Mouse (Mus musculus) lung, postnatal 0 days (tissue): ENCODE measurements at regions not wholly inside any gene's neighbourhood (a gene's known extent, or its start where the extent isn't known, plus 50 kb on each side); places are given as distances from the start of the nearest gene placed in this dataset.

ENCODE experiments used
- ATAC-seq: fragments of 200-750 bp; cut with Nextera tagmentation; 2 replicates; pipeline ENCODE4 v1.8.0; 2017; ENCODE audit warnings: moderate library complexity
- DNase-seq: peaks from one replicate; pipeline ENCODE4 v3.0.0-alpha.2; 2016; ENCODE audit warnings: low spot score
- H3K27ac ChIP-seq: fragments of 300-500 bp; sonication (generic); 2 replicates; pipeline ENCODE4 v1.5.1; 2014; ENCODE audit warnings: antibody characterized with exemption, mild to moderate bottlenecking, low read length, mixed read lengths
- H3K27me3 ChIP-seq: fragments of 300-500 bp; sonication (generic); replicated peaks from 2 replicates; pipeline ENCODE4 v1.6.1; 2014; ENCODE audit warnings: low read length, mixed read lengths; ENCODE audit not compliant: insufficient read depth
- H3K36me3 ChIP-seq: fragments of 300-500 bp; sonication (generic); 2 replicates; pipeline ENCODE4 v1.6.1; 2014; ENCODE audit warnings: low read length, mixed read lengths; ENCODE audit not compliant: insufficient read depth
- H3K4me1 ChIP-seq: fragments of 300-500 bp; sonication (generic); 2 replicates; pipeline ENCODE4 v1.6.1; 2014; ENCODE audit warnings: antibody characterized with exemption, low read depth, low read length, mixed read lengths; ENCODE audit not compliant: insufficient read depth
- H3K4me2 ChIP-seq: fragments of 300-500 bp; sonication (generic); replicated peaks from 2 replicates; pipeline ENCODE4 v1.6.1; 2014; ENCODE audit warnings: low read depth, mild to moderate bottlenecking, low read length, moderate library complexity, mixed read lengths
- H3K4me3 ChIP-seq: fragments of 300-500 bp; sonication (generic); 2 replicates; pipeline ENCODE4 v1.5.1; 2014; ENCODE audit warnings: low read depth, low read length
- H3K9ac ChIP-seq: fragments of 300-500 bp; sonication (generic); replicated peaks from 2 replicates; pipeline ENCODE4 v1.6.1; 2014; ENCODE audit warnings: low read depth, mild to moderate bottlenecking
- H3K9me3 ChIP-seq: fragments of 300-500 bp; sonication (generic); 2 replicates; pipeline ENCODE4 v1.6.1; 2016; ENCODE audit warnings: low read length, mixed read lengths
- CTCF ChIP-seq: IDR thresholded peaks from 2 replicates; pipeline ENCODE4 v1.5.1; 2016; ENCODE audit warnings: antibody characterized with exemption, mild to moderate bottlenecking
- EP300 ChIP-seq: IDR thresholded peaks from 2 replicates; pipeline ENCODE4 v1.6.1; 2016; ENCODE audit warnings: antibody characterized with exemption, mild to moderate bottlenecking, control low read depth
- WGBS: fragments of 180-500 bp; shearing (Covaris S2); extraction: QIAGEN DNeasy Blood & Tissue Kit; methylation state at CpG from one replicate; pipeline ENCODE4 v1.1.7; 2014; 5-methylcytosine and 5-hydroxymethylcytosine counted together

DNA sequence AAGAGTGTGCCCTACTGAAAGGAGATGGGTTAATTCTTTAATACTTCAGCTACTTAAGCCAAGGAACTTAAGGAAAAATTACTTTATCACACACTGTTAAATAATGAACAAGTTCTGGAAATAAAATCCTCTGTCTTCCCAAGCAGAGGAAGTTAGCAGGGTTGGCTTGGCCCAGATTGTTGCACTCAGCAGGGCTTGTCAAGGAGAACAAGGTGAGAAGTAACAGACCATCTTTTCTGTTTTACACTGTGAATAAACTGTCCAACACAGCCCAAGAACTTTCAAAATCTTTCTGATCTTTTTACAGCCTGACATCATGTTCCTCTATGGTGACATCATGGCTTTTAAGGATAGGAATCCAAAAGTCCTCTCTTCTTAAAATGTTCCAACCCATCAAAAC is 789.1 kb downstream of the 5730522E02Rik start:
- Histone ChIP-seq H3K4me2 (no peak overlapping the region), H3K27me3 (no peaks in the 10 kb centered on the region), H3K4me1 (no peaks in the 10 kb centered on the region), H3K36me3 (no peaks in the 10 kb centered on the region), H3K4me3 (no peak overlapping the region), H3K9me3 (no peaks in the 10 kb centered on the region), H3K27ac (no peak overlapping the region), H3K9ac (no peak overlapping the region)
- DNase-seq = no peak
- TF ChIP-seq CTCF = no peak
- no peak for TF ChIP-seq EP300
- no peak for ATAC-seq

DNA sequence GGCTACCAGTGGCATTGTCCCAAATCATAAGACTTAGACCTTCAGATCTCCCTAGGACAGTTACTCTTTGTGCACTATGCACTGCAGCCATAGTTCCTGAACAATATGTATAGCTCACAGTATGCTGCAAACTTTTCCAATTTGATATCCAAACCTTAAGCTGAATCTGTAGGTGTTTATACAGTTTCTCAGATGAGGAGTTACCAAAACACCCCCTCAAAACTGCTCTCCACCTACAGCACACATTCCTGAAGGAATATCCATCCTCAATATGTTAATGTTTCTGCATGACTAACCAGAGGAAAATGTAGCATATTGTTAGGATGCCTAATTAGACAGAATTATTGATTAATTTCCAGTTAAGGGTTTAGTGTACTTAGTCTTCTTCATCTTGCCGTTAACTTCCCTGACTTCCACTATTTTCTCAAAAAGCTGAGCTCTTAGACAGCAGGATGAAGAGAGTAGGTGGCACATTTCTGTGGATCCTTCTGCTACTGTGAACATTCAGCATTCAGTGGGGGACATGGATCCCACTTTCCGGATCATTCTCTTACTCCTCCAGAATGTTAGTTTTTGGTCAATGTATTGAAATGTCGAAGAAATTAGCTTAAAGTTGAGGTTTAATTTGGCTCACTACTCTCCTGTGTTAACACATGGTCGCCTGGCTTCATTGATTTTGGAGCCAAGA is 800.0 kb downstream of the 5730522E02Rik start:
- Histone ChIP-seq H3K4me1 (no peaks in the 10 kb centered on the region), H3K36me3 (no peaks in the 10 kb centered on the region), H3K9me3 (no peaks in the 10 kb centered on the region), H3K9ac (no peak overlapping the region), H3K4me3 (no peak overlapping the region), H3K4me2 (no peak overlapping the region), H3K27ac (no peak overlapping the region), H3K27me3 (no peaks in the 10 kb centered on the region)
- DNase-seq (no peak), ATAC-seq (no peak)
- WGBS = 71% methylated on average over 4 of the region's 4 CpGs
- TF ChIP-seq CTCF (no peak), EP300 (no peak)

GRCm38 (mm10) chr11:25391649-25392048 is 818.9 kb downstream of the 5730522E02Rik start:
- Histone ChIP-seq H3K36me3 (no peaks in the 10 kb centered on the region), H3K27me3 (no peaks in the 10 kb centered on the region), H3K9me3 (no peaks in the 10 kb centered on the region), H3K9ac (no peak overlapping the region), H3K27ac (no peak overlapping the region), H3K4me3 (no peak overlapping the region), H3K4me1 (no peaks in the 10 kb centered on the region), H3K4me2 (no peak overlapping the region)
- WGBS = 44% methylated on average over 2 of the region's 2 CpGs
- TF ChIP-seq EP300 = no peak
- no peak for TF ChIP-seq CTCF
- ATAC-seq = no peak
- DNase-seq = no peak

DNA sequence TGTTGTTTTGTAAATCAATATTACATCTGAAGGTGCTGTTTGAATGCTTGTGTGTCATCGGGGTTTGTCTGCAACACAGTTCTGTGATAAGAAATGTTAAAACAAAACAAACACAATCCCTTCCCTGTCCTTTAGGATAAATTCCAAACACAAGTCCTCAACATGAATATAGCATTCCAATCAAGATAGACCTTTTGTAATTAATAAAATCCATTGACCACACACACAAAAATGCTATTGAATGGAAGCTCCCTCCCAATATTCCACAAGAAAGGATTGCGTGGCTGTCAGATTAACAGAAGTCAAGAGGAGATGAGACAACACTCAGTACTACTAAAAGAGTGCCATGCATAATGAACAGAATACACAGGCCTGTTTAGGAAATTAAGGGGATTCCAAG is 843.5 kb downstream of the 5730522E02Rik start:
- H3K36me3 ChIP-seq = no peaks in the 10 kb centered on the region
- no peaks in the 10 kb centered on the region for H3K9me3 ChIP-seq
- no peaks in the 10 kb centered on the region for H3K4me1 ChIP-seq
- ATAC-seq = no peak
- DNase-seq = no peak
- WGBS = 73% methylated on average over 2 of the region's 2 CpGs
- H3K4me3 ChIP-seq = no peak overlapping the region
- no peak for TF ChIP-seq CTCF
- no peak for TF ChIP-seq EP300
- H3K27ac ChIP-seq = no peak overlapping the region
- no peaks in the 10 kb centered on the region for H3K27me3 ChIP-seq
- no peak overlapping the region for H3K4me2 ChIP-seq
- no peak overlapping the region for H3K9ac ChIP-seq

- Histone ChIP-seq H3K4me2 (no peak overlapping the region), H3K36me3 (no peaks in the 10 kb centered on the region), H3K4me1 (no peaks in the 10 kb centered on the region), H3K9ac (no peak overlapping the region), H3K27me3 (no peaks in the 10 kb centered on the region), H3K9me3 (no peaks in the 10 kb centered on the region), H3K27ac (no peak overlapping the region), H3K4me3 (no peak overlapping the region)
- ATAC-seq = no peak
- 27% methylated on average over 6 of the region's 6 CpGs for WGBS
- TF ChIP-seq EP300 (no peak), CTCF (no peak)
- DNase-seq = no peak
Measured at GRCm38 (mm10) chr11:25365433-25365832, 845.1 kb downstream of the 5730522E02Rik start.

DNA sequence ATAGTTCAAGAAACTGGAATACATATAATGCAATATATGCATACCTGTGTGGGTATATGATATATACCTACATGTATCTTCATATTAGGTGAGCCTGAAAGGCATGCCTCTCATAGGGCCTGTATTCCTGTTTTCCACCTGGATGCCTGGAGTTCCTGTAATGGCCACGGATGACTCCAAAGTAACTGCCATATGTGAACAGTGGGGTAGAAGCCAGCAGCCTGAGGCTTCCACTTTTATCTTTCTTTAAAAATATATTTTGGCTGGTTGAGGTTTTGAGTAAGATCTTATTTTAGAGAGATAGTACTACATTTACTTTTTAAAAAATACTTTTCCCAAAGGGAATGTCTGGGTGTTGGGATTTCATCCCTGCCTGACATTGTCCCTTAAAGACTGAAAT is 850.8 kb downstream of the 5730522E02Rik start:
- DNase-seq (no peak), ATAC-seq (no peak)
- Histone ChIP-seq H3K27me3 (no peaks in the 10 kb centered on the region), H3K9ac (no peak overlapping the region), H3K4me2 (no peak overlapping the region), H3K36me3 (no peaks in the 10 kb centered on the region), H3K4me3 (no peak overlapping the region), H3K27ac (no peak overlapping the region), H3K9me3 (no peaks in the 10 kb centered on the region), H3K4me1 (no peaks in the 10 kb centered on the region)
- no peak for TF ChIP-seq CTCF
- no peak for TF ChIP-seq EP300
- 79% methylated on average over 1 of the region's 1 CpGs for WGBS
